ENCODE assay signal across 9 mouse cellular contexts in genomic region chr13:59393231-59393938, GRCm38 (mm10).
DNase-seq lines count a peak whose midpoint lies in the region; TF ChIP-seq lines count a peak whose summit lies in the region.
"Had no signal": no experiment of that assay in that cellular context is flagged by ENCODE, and none has a peak within 500 bp of the region (broad histone marks: within the 10 kb centered on the region; RNA-seq: fewer than 3 reads in every experiment).

No protein-coding gene starts in this region.

- no peak for TF ChIP-seq CTCF in cortical plate, adult 2 months (IDR thresholded peaks at IDR 0.05; ENCODE audit: extremely low read depth, insufficient read depth, low read length)

- H3K4me1 ChIP-seq in heart, embryonic 10.5 days: peaks cover 5% of the 10 kb centered on the region
- H3K4me1 ChIP-seq in cortical plate, adult 2 months (ENCODE audit: control insufficient read depth, insufficient read depth, low read length): peaks cover 6% of the 10 kb centered on the region
- H3K4me1 ChIP-seq: embryonic facial prominence, embryonic 12.5 days had no signal

- no peaks in the 10 kb centered on the region for H3K36me3 ChIP-seq in heart, embryonic 10.5 days
- H3K36me3 ChIP-seq: embryonic facial prominence, embryonic 12.5 days had no signal

- no peaks in the 10 kb centered on the region for H3K27me3 ChIP-seq in heart, embryonic 10.5 days (ENCODE audit: insufficient read depth, poor library complexity, severe bottlenecking)
- H3K27me3 ChIP-seq: embryonic facial prominence, embryonic 12.5 days had no signal

- no peak overlapping the region for H3K4me3 ChIP-seq in heart, embryonic 10.5 days
- no peak overlapping the region for H3K4me3 ChIP-seq in cortical plate, adult 2 months (ENCODE audit: insufficient read depth, low read length)
- H3K4me3 ChIP-seq: embryonic facial prominence, embryonic 12.5 days had no signal

- no peak overlapping the region for H3K27ac ChIP-seq in heart, embryonic 10.5 days
- H3K27ac ChIP-seq in cortical plate, adult 2 months (ENCODE audit: insufficient read depth, low read length): peak overlapping the region; percentile 54
- H3K27ac ChIP-seq: embryonic facial prominence, embryonic 12.5 days had no signal

- TF ChIP-seq POLR2A in cortical plate, adult 2 months (IDR thresholded peaks at IDR 0.05; ENCODE audit: extremely low read depth, insufficient read depth, low read length): no peak

- H3K9me3 ChIP-seq in heart, embryonic 10.5 days: no peaks in the 10 kb centered on the region
- H3K9me3 ChIP-seq: embryonic facial prominence, embryonic 12.5 days had no signal

- peak; percentile 42 to 47 for DNase-seq in heart, adult 18-20 months
- no peak for DNase-seq in heart, embryonic 10.5 days (ENCODE audit: low spot score)
- peak; percentile 38 for DNase-seq in layer of hippocampus, adult 9-10 months (ENCODE audit: low spot score)
- DNase-seq in right cerebral cortex, adult 18-20 months: peak; percentile 75
- DNase-seq in kidney, adult 8-10 months: no peak
- no peak for DNase-seq in cerebellum, postnatal 36 days
- DNase-seq: thymus, adult 2 months had no signal

- 77% methylated on average over 12 of the region's 12 CpGs for WGBS in heart, embryonic 10.5 days

Comparison
In these comparisons a context has a peak if more than half of its experiments do, and no peak if none do; other contexts are left out.
1. DNase-seq: peak in heart, adult 18-20 months (2 of 2), layer of hippocampus, adult 9-10 months (single experiment) and right cerebral cortex, adult 18-20 months (single experiment); none in heart, embryonic 10.5 days (single experiment), kidney, adult 8-10 months (0 of 2) and cerebellum, postnatal 36 days (0 of 2).